Mouse (Mus musculus) embryonic facial prominence, embryonic 13.5 days (tissue): ENCODE measurements around the gene Sbno2. TPM values are rescaled to one million over a fixed set of nuclear protein-coding genes. Genes with fewer than 3 reads are reported as not detected.

ENCODE experiments used
- polyA plus RNA-seq: library from polyadenylated mRNA; unstranded; fragments of >200 nt; fragmentation: Nextera tagmentation; extraction: Ambion mirVana; gene quantifications from 2 replicates; pipeline ENCODE4 v1.2.1, GENCODE M21; 2015

Gene Sbno2
- polyA plus RNA-seq, 1 experiment from 2014 or later: 15.8 TPM

Other genes with a start within 250 kb of the Sbno2 start
- gene Prtn3, start 231.1 kb downstream of the Sbno2 start, polyA plus RNA-seq: 7.3 and 8.5 TPM in 2 replicates
- 126 and 138 TPM in 2 replicates for gene Plppr3, start 230.9 kb downstream of the Sbno2 start, polyA plus RNA-seq
- 1.9 TPM in 1 of 2 replicates, not detected in the other for gene Elane, start 219.3 kb downstream of the Sbno2 start, polyA plus RNA-seq
- gene Cfd, start 214.7 kb downstream of the Sbno2 start, polyA plus RNA-seq: not detected in 2 replicates
- gene Med16, start 196.6 kb downstream of the Sbno2 start, polyA plus RNA-seq: 47.6 and 49.3 TPM in 2 replicates
- gene Gm26602, start 194.7 kb downstream of the Sbno2 start, polyA plus RNA-seq: 8.1 and 29.9 TPM in 2 replicates
- gene Kiss1r, start 188.6 kb downstream of the Sbno2 start, polyA plus RNA-seq: 0.98 and 1.3 TPM in 2 replicates
- gene R3hdm4, start 184.4 kb downstream of the Sbno2 start, polyA plus RNA-seq: 190 and 206 TPM in 2 replicates
- 5.3 and 6.9 TPM in 2 replicates for gene Arid3a, start 178.5 kb downstream of the Sbno2 start, polyA plus RNA-seq
- 97.7 and 106 TPM in 2 replicates for gene Wdr18, start 145.4 kb downstream of the Sbno2 start, polyA plus RNA-seq
- gene Grin3b, start 134.9 kb downstream of the Sbno2 start, polyA plus RNA-seq: 0.52 and 0.83 TPM in 2 replicates
- 15.4 and 17.0 TPM in 2 replicates for gene Tmem259, start 121.2 kb downstream of the Sbno2 start, polyA plus RNA-seq
- gene Cnn2, start 117.0 kb downstream of the Sbno2 start, polyA plus RNA-seq: 298 and 319 TPM in 2 replicates
- 2.2 and 2.6 TPM in 2 replicates for gene Abca7, start 109.1 kb downstream of the Sbno2 start, polyA plus RNA-seq
- gene Arhgap45, start 88.9 kb downstream of the Sbno2 start, polyA plus RNA-seq: 3.9 and 4.6 TPM in 2 replicates
- 247 and 265 TPM in 2 replicates for gene Polr2e, start 65.8 kb downstream of the Sbno2 start, polyA plus RNA-seq
- 445 and 488 TPM in 2 replicates for gene Gpx4, start 58.4 kb downstream of the Sbno2 start, polyA plus RNA-seq
- 18.5 and 19.0 TPM in 2 replicates for gene Stk11, start 10.2 kb upstream of the Sbno2 start, polyA plus RNA-seq
- 491 and 513 TPM in 2 replicates for gene Atp5d, start 33.1 kb upstream of the Sbno2 start, polyA plus RNA-seq
- gene Cbarp, start 35.3 kb upstream of the Sbno2 start, polyA plus RNA-seq: 6.8 and 9.8 TPM in 2 replicates
- 21.2 and 25.7 TPM in 2 replicates for gene Midn, start 42.7 kb upstream of the Sbno2 start, polyA plus RNA-seq
- 142 and 162 TPM in 2 replicates for gene Cirbp, start 60.4 kb upstream of the Sbno2 start, polyA plus RNA-seq
- 11.0 and 11.6 TPM in 2 replicates for gene 1600002K03Rik, start 67.4 kb upstream of the Sbno2 start, polyA plus RNA-seq
- gene Efna2, start 73.9 kb upstream of the Sbno2 start, polyA plus RNA-seq: 26.8 and 38.8 TPM in 2 replicates
- gene Mum1, start 120.9 kb upstream of the Sbno2 start, polyA plus RNA-seq: 96.1 and 97.6 TPM in 2 replicates
- gene Ndufs7, start 143.6 kb upstream of the Sbno2 start, polyA plus RNA-seq: 266 and 299 TPM in 2 replicates
- 27.2 and 33.6 TPM in 2 replicates for gene Gamt, start 155.4 kb upstream of the Sbno2 start, polyA plus RNA-seq
- 66.0 and 70.6 TPM in 2 replicates for gene Dazap1, start 155.9 kb upstream of the Sbno2 start, polyA plus RNA-seq
- 1,000 and 1,047 TPM in 2 replicates for gene Rps15, start 186.9 kb upstream of the Sbno2 start, polyA plus RNA-seq
- gene Apc2, start 190.4 kb upstream of the Sbno2 start, polyA plus RNA-seq: 9.3 and 9.4 TPM in 2 replicates
- 49.3 and 57.9 TPM in 2 replicates for gene 2310011J03Rik, start 215.0 kb upstream of the Sbno2 start, polyA plus RNA-seq
- 4.4 and 4.9 TPM in 2 replicates for gene Pcsk4, start 223.9 kb upstream of the Sbno2 start, polyA plus RNA-seq
- gene Reep6, start 224.4 kb upstream of the Sbno2 start, polyA plus RNA-seq: 6.0 and 6.3 TPM in 2 replicates
- gene Adamtsl5, start 242.8 kb upstream of the Sbno2 start, polyA plus RNA-seq: 3.2 and 4.3 TPM in 2 replicates